Mouse (Mus musculus) heart, postnatal 0 days (tissue): ENCODE measurements around the gene Usp36.

ENCODE experiments used
- CTCF ChIP-seq: IDR thresholded peaks from 2 replicates; pipeline ENCODE4 v1.5.1; 2016; ENCODE audit warnings: antibody characterized with exemption, control low read depth, low read depth
- EP300 ChIP-seq: IDR thresholded peaks from 2 replicates; pipeline ENCODE4 v1.6.1; 2016; ENCODE audit warnings: antibody characterized with exemption, low read depth

DNA sequence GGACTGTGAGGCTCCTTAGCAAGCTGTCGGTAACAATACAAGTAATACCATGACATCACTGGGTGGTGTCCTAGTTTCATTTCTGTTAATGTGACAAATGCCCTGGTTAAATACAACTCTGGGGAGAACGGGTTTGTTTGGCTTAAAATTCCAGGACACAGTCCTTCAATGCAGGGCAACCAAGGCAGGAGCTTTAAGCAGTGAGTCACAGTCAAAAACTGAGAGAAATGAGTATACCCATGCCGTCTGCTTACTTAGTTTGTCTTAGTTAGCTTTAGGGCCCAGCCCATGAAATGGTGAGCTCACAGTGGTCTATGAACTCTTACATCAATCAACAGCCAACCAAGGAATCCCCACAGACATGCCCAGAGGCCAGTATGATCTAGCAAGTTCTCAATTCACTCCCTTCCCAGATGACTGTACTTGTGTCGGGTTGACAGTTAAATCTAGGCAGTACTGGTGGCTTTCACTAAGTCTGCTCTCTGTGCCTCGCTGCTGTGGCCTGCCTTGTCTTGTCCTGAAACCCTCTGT lies 74.1 kb downstream of the Usp36 start:
- TF ChIP-seq CTCF (no peak), EP300 (no peak)
